Mouse (Mus musculus) cerebellum, adult (tissue): ENCODE results near the gene Irf2bp1.

Source experiments
- ATAC-seq: cut with Nextera tagmentation; 2 replicates; pipeline ENCODE4 v1.9.2; 2017; ENCODE audit warnings: mild to moderate bottlenecking, moderate library complexity, mixed read lengths; ENCODE audit not compliant: insufficient number of reproducible peaks, low FRiP score, low TSS enrichment

Irf2bp1 gene

GRCm38 (mm10) chr7:19024096-19024506 is 20.3 kb downstream of the Irf2bp1 start, which contains the start of gene Sympk:
Gene Sympk (plus strand): TSS chr7:19024377.
- ATAC-seq, result peak; percentile 88

GRCm38 (mm10) chr7:19024581-19025255 is 20.9 kb downstream of the Irf2bp1 start:
- ATAC-seq, result no peak

GRCm38 (mm10) chr7:19028067-19028466 is 24.2 kb downstream of the Irf2bp1 start:
- ATAC-seq, result no peak

- no peak for ATAC-seq
Observed at GRCm38 (mm10) chr7:19029084-19029653, 25.3 kb downstream of the Irf2bp1 start.

GRCm38 (mm10) chr7:19031641-19032040 is 27.8 kb downstream of the Irf2bp1 start:
- ATAC-seq, result no peak

GRCm38 (mm10) chr7:19044616-19045015 is 40.8 kb downstream of the Irf2bp1 start:
- ATAC-seq, result no peak

GRCm38 (mm10) chr7:19046286-19047069 is 42.6 kb downstream of the Irf2bp1 start:
- peak; percentile 72 for ATAC-seq

GRCm38 (mm10) chr7:19048006-19048527 is 44.2 kb downstream of the Irf2bp1 start:
- no peak for ATAC-seq

GRCm38 (mm10) chr7:19049252-19049651 is 45.4 kb downstream of the Irf2bp1 start:
- no peak for ATAC-seq

GRCm38 (mm10) chr7:19050172-19050571 is 46.3 kb downstream of the Irf2bp1 start:
- no peak for ATAC-seq

GRCm38 (mm10) chr7:19051161-19051560 is 47.3 kb downstream of the Irf2bp1 start:
- ATAC-seq, result no peak

GRCm38 (mm10) chr7:19052345-19053135 is 48.7 kb downstream of the Irf2bp1 start:
- ATAC-seq, result no peak

- no peak for ATAC-seq
Observed at GRCm38 (mm10) chr7:19053136-19053532, 49.3 kb downstream of the Irf2bp1 start.

GRCm38 (mm10) chr7:19054047-19054776 is 50.4 kb downstream of the Irf2bp1 start, which contains the start of gene Rsph6a:
Gene Rsph6a (plus strand): TSS chr7:19054690.
- ATAC-seq, result 0 out of 2 replicates have a peak, but pooled peaks have one; percentile 17

- ATAC-seq, result no peak
Observed at GRCm38 (mm10) chr7:19054777-19055076, 50.9 kb downstream of the Irf2bp1 start.

GRCm38 (mm10) chr7:19055108-19055507 is 51.3 kb downstream of the Irf2bp1 start:
- ATAC-seq, result no peak
